Mouse (Mus musculus): ENCODE measurements around the gene Gm12184. TPM values are rescaled to one million over a fixed set of nuclear protein-coding genes. Genes with fewer than 3 reads are reported as not detected.

Gene Gm12184
- polyA plus RNA-seq, 1 experiment, result 20.8 TPM

Other genes with a start within 250 kb of the Gm12184 start
- gene Rack1, start 26.3 kb downstream of the Gm12184 start, polyA plus RNA-seq (2012; rRNA removed), result 1,217 and 1,275 TPM in 2 replicates
- 34.8 and 37.5 TPM in 2 replicates for gene Trim41, start 9.3 kb downstream of the Gm12184 start, polyA plus RNA-seq (2012; rRNA removed)
- gene Trim7, start 515 bp downstream of the Gm12184 start, polyA plus RNA-seq (2012; rRNA removed), result 14.9 and 16.1 TPM in 2 replicates
- 30.5 and 54.8 TPM in 2 replicates for gene Irgm1, start 45.0 kb upstream of the Gm12184 start, polyA plus RNA-seq (2012; rRNA removed)
- gene Gm5431, start 75.6 kb upstream of the Gm12184 start, polyA plus RNA-seq (2012; rRNA removed), result 0.98 and 1.6 TPM in 2 replicates
- 8.6 and 13.8 TPM in 2 replicates for gene Psme2b, start 119.5 kb upstream of the Gm12184 start, polyA plus RNA-seq (2012; rRNA removed)
- 0.34 and 0.74 TPM in 2 replicates for gene Olfr56, start 152.2 kb upstream of the Gm12184 start, polyA plus RNA-seq (2012; rRNA removed)
- 1.9 and 3.4 TPM in 2 replicates for gene 9930111J21Rik1, start 152.7 kb upstream of the Gm12184 start, polyA plus RNA-seq (2012; rRNA removed)
- 0.58 and 1.5 TPM in 2 replicates for gene Gm12185, start 165.6 kb upstream of the Gm12184 start, polyA plus RNA-seq (2012; rRNA removed)
- 6.4 and 10.5 TPM in 2 replicates for gene Tgtp1, start 167.5 kb upstream of the Gm12184 start, polyA plus RNA-seq (2012; rRNA removed)
- 5.9 and 7.8 TPM in 2 replicates for gene 9930111J21Rik2, start 224.6 kb upstream of the Gm12184 start, polyA plus RNA-seq (2012; rRNA removed)
- 17.4 and 36.5 TPM in 2 replicates for gene Tgtp2, start 237.6 kb upstream of the Gm12184 start, polyA plus RNA-seq (2012; rRNA removed)
- 16.0 and 23.9 TPM in 2 replicates for gene Ifi47, start 249.9 kb upstream of the Gm12184 start, polyA plus RNA-seq (2012; rRNA removed)

All from urinary bladder, adult 2 months (tissue).